Mouse (Mus musculus): ENCODE measurements around the gene Gm44965.

DNA sequence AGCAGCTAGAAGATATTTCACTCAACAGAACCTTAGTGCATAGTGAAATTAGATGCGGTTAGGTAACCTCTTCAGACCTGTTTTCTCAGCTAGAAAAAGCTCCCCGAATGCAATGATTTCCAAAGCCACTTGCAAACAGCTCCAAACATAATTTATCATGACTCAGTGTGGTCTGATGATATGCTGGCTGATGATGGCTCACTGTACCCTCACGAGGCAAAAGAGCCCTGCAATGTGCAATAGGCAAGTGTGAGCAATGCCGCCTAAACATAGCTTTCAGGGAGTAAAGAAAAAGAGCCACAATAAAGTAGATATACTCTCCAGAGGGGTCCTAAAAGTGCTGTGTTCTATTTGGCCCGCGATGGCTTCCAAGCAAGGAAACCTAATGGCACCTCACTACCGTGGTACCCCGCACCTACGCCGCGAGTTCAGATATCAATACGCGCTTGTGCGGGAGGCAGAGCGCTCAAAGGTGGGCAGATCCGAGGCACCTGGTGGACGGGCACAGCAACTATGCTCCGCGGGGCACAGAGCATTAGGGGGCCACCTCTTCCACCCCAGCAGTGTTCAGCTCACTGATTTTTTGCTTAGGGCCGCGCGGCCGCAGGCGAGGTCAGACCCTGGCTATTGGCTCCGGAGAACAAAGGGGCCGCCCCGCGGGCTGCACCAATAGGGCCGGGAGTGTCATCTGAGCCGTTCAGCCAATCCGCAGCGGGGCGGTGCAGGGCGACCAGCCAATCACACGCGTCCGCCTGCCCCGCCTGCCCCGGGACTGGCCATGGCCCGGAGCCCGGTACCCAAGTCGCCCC is 7.7 kb downstream of the Gm44965 start, which contains the start of gene Zfp775:
- TF ChIP-seq CTCF (IDR thresholded peaks at IDR 0.05; ENCODE audit: borderline replicate concordance, insufficient read depth, low read length) (no peak), POLR2A (IDR thresholded peaks at IDR 0.05; ENCODE audit: low read depth, low read length) (peak; percentile 71)

Data from embryonic fibroblast, embryonic 13.5 days (primary cell).